Comparison of ENCODE assay signal across 7 mouse cellular contexts in genomic region chr6:122739952-122740351, GRCm38 (mm10). TPM values are rescaled to one million over a fixed set of nuclear protein-coding genes. Genes with fewer than 3 reads are reported as not detected.
DNase-seq lines count a peak whose midpoint lies in the region; ATAC-seq lines count a peak whose summit lies in the region.

No protein-coding gene starts in this region.

- no peak overlapping the region; the same call in 1 of the 2 replicates for H3K4me2 ChIP-seq in intestine, embryonic 14.5 days (ENCODE audit: low read length)

- no peaks in the 10 kb centered on the region for H3K9me3 ChIP-seq in intestine, embryonic 14.5 days (ENCODE audit: control insufficient read depth, low read length)

- H3K27me3 ChIP-seq in intestine, embryonic 14.5 days (replicated peaks; ENCODE audit: control insufficient read depth, insufficient read depth, low read length): peaks cover 12% of the 10 kb centered on the region; the same call in 1 of the 2 replicates

- peak; percentile 83 for DNase-seq in adrenal gland, postnatal 10 days
- peak; percentile 88 for DNase-seq in embryo, embryonic 10 days (ENCODE audit: low spot score)
- DNase-seq in gastrocnemius, postnatal 14 days: peak; percentile 49
- DNase-seq in intestine, embryonic 14.5 days (ENCODE audit: low spot score): peak; percentile 76
- DNase-seq in left cerebral cortex, postnatal 25 days (ENCODE audit: low spot score in 2 of 2): peak; percentile 76 to 88
- DNase-seq in mesoderm, embryonic 11.5 days (ENCODE audit: low read depth, low spot score): peak; percentile 83
- DNase-seq in right cerebral cortex, postnatal 36 days (ENCODE audit: low spot score in 2 of 2): peak; percentile 62 to 71

- intact Hi-C loops in gastrocnemius, postnatal 14 days (cut with DNase I; ENCODE audit: low total_unique reads): loop anchor here (5.0 kb wide), 1 partner anchor 47 kb away; no protein-coding TSS in a partner anchor
- intact Hi-C loops in left cerebral cortex, postnatal 25 days (cut with DNase I): loop anchor here (1.0 to 5.0 kb wide), 3 partner anchors 45 to 132 kb away; partner anchors contain the start of genes Necap1 and Slc2a3

- ATAC-seq in intestine, embryonic 14.5 days (replicated peaks; ENCODE audit: low FRiP score, low TSS enrichment, low read depth): peak; percentile 50

- peaks cover 8% of the 10 kb centered on the region; the same call in 1 of the 2 replicates for H3K36me3 ChIP-seq in intestine, embryonic 14.5 days (ENCODE audit: control insufficient read depth, insufficient read depth, low read length)

- H3K4me1 ChIP-seq in intestine, embryonic 14.5 days (replicated peaks; ENCODE audit: control insufficient read depth, insufficient read depth, low read length): peaks cover 4% of the 10 kb centered on the region; the same call in 1 of the 2 replicates

- no peak overlapping the region for H3K9ac ChIP-seq in intestine, embryonic 14.5 days (ENCODE audit: low read length)

- no peak overlapping the region for H3K4me3 ChIP-seq in intestine, embryonic 14.5 days (ENCODE audit: low read depth, low read length)

- H3K27ac ChIP-seq in intestine, embryonic 14.5 days (ENCODE audit: low read depth): no peak overlapping the region

- 10% methylated on average over 8 of the region's 8 CpGs for WGBS in intestine, embryonic 14.5 days

RNA-seq across cellular contexts. Expression of gene Nanog, which starts 32.7 kb away (rescaled TPM):
- total RNA-seq in adrenal gland, postnatal 10 days (2021): not detected
- not detected for total RNA-seq in gastrocnemius, postnatal 14 days (2021)
- 0.15 and 0.17 TPM in 2 replicates for polyA plus RNA-seq in intestine, embryonic 14.5 days (2014; fragmentation: Nextera tagmentation; extraction: Ambion mirVana)
- under 1 TPM in 1 of 2 experiments, not detected in 1; 0.16 TPM for total RNA-seq in left cerebral cortex, postnatal 25 days (2021)
